Mouse (Mus musculus) midbrain, embryonic 14.5 days (tissue): ENCODE results near the gene Obp1a. TPM values are rescaled to one million over a fixed set of nuclear protein-coding genes. Genes with fewer than 3 reads are reported as not detected.

Experiments used
- ATAC-seq: fragments of 200-750 bp; cut with Nextera tagmentation; 2 replicates; pipeline ENCODE4 v1.8.0; 2017; ENCODE audit warnings: moderate number of reproducible peaks, moderate library complexity; ENCODE audit not compliant: low FRiP score, low TSS enrichment
- DNase-seq: peaks from one replicate; pipeline ENCODE4 v3.0.0-alpha.2; 2015
- H3K27ac ChIP-seq: fragments of 300-500 bp; sonication (generic); replicated peaks from 2 replicates; pipeline ENCODE4 v1.5.1; 2014; ENCODE audit warnings: mild to moderate bottlenecking, low read depth, low read length, moderate library complexity
- H3K27me3 ChIP-seq: fragments of 300-500 bp; sonication (generic); 2 replicates; pipeline ENCODE4 v1.6.1; 2014; ENCODE audit warnings: low read length, control low read depth, mixed read lengths; ENCODE audit not compliant: control insufficient read depth, insufficient read depth
- H3K36me3 ChIP-seq: fragments of 300-500 bp; sonication (generic); 2 replicates; pipeline ENCODE4 v1.6.1; 2014; ENCODE audit warnings: low read length, control low read depth; ENCODE audit not compliant: control insufficient read depth, insufficient read depth
- H3K4me1 ChIP-seq: fragments of 300-500 bp; sonication (generic); 2 replicates; pipeline ENCODE4 v1.6.1; 2014; ENCODE audit warnings: mild to moderate bottlenecking, antibody characterized with exemption, low read length, control low read depth; ENCODE audit not compliant: control insufficient read depth, insufficient read depth
- H3K4me2 ChIP-seq: fragments of 300-500 bp; sonication (generic); 2 replicates; pipeline ENCODE4 v1.6.1; 2014; ENCODE audit warnings: mild to moderate bottlenecking, low read length, moderate library complexity
- H3K4me3 ChIP-seq: fragments of 300-500 bp; sonication (generic); replicated peaks from 2 replicates; pipeline ENCODE4 v1.5.1; 2014; ENCODE audit warnings: low read depth, low read length
- H3K9ac ChIP-seq: fragments of 300-500 bp; sonication (generic); replicated peaks from 2 replicates; pipeline ENCODE4 v1.6.1; 2014; ENCODE audit warnings: mild to moderate bottlenecking, low read length, moderate library complexity
- H3K9me3 ChIP-seq: fragments of 300-500 bp; sonication (generic); 2 replicates; pipeline ENCODE4 v1.6.1; 2016; ENCODE audit warnings: low read length, control low read depth, mixed read lengths; ENCODE audit not compliant: control insufficient read depth
- WGBS: fragments of 180-500 bp; shearing (Covaris S2); extraction: QIAGEN DNeasy Blood & Tissue Kit; methylation state at CpG from one replicate; pipeline ENCODE4 v1.1.7; 2014; 5-methylcytosine and 5-hydroxymethylcytosine counted together
- polyA plus RNA-seq: library from polyadenylated mRNA; unstranded; fragments of >200 nt; fragmentation: Nextera tagmentation; extraction: Ambion mirVana; gene quantifications from 2 replicates; pipeline ENCODE4 v1.2.1, GENCODE M21; 2014

Obp1a gene
- not detected in 2 replicates for polyA plus RNA-seq

- no peaks in the 10 kb centered on the region for H3K27me3 ChIP-seq
- no peak for ATAC-seq
- no peak within 1 kb of the TSS for H3K4me2 ChIP-seq
- H3K36me3 ChIP-seq: no peaks in the 10 kb centered on the region
- no peak for DNase-seq
- H3K27ac ChIP-seq: no peak within 1 kb of the TSS
- H3K9me3 ChIP-seq: no peaks in the 10 kb centered on the region
- no peak within 1 kb of the TSS for H3K9ac ChIP-seq
- no peak within 1 kb of the TSS for H3K4me3 ChIP-seq
- H3K4me1 ChIP-seq: no peaks in the 10 kb centered on the region
These were observed at the start of gene Obp1a for GRCm38 (mm10) chrX:78091274-78091673. Obp1a (minus strand) TSS chrX:78091374.

- DNase-seq: no peak
- Histone ChIP-seq H3K9me3 (no peaks in the 10 kb centered on the region), H3K27me3 (no peaks in the 10 kb centered on the region), H3K4me3 (no peak within 1 kb of the TSS), H3K4me1 (no peaks in the 10 kb centered on the region), H3K9ac (no peak within 1 kb of the TSS), H3K36me3 (no peaks in the 10 kb centered on the region), H3K27ac (no peak within 1 kb of the TSS), H3K4me2 (no peak within 1 kb of the TSS)
- no peak for ATAC-seq
- WGBS: 76% methylated on average over 1 of the region's 1 CpGs
These were observed 34.0 kb upstream of the Obp1a start, which contains the start of gene Gm5938 for GRCm38 (mm10) chrX:78125167-78125566. Gm5938 (plus strand) TSS chrX:78125467.

Other genes with a start within 250 kb of the Obp1a start
- gene Pbsn, start 237.8 kb downstream of the Obp1a start, polyA plus RNA-seq: not detected in 2 replicates
- gene Gm14744, start 226.6 kb downstream of the Obp1a start, polyA plus RNA-seq: not detected in 2 replicates
- gene 5430402E10Rik, start 166.3 kb downstream of the Obp1a start, polyA plus RNA-seq: not detected in 2 replicates
- not detected in 2 replicates for gene Gm5938, start 34.1 kb upstream of the Obp1a start, polyA plus RNA-seq
- not detected in 2 replicates for gene Obp1b, start 95.4 kb upstream of the Obp1a start, polyA plus RNA-seq
- not detected in 2 replicates for gene Gm14743, start 154.5 kb upstream of the Obp1a start, polyA plus RNA-seq